Mouse (Mus musculus): ENCODE data around the gene Net1. TPM values are rescaled to one million over a fixed set of nuclear protein-coding genes. Genes with fewer than 3 reads are reported as not detected.

Net1 gene
- polyA plus RNA-seq (2015; fragmentation: Nextera tagmentation; extraction: Ambion mirVana), result 42.9 and 52.7 TPM in 2 replicates

DNA sequence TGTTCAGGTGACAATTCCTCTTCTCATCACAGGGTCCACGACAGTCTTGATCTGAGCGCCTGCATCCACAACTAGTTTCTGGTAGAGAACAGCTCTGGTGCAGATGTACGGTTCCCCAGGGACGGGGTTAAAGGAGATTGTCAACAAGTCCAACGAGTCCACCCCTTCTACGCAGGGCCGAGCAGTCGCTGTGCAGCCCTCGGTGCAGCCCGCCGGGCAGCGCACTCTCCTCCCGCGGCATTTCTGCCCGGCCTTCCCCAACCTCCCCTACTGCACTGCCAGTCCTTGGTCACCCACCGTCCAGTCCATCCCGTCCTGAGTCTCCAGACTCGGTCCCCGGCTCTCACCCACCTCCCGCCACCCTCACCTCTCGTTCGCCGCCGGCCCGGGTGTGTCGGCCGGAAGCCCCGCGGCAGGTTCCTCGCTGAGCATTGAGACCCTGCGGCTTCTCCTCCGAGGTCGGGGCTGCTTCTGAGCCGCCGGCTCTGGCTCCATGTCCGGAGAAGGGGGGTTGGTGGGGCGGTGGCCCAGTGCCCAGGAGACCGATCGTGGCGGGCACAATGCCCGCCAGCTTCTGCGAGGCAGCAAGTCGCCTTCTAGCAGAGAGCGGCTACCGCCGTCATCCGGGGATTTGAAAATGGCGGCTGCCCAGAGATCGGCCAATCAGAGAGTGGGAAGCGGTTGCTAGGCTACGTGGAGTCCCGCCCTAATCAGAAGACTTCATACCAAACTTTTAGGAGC is at the start of gene Net1, which contains the start of gene Tubal3:
Net1 (minus strand) TSS at position 650 of the 741 bp plus-strand sequence.
Tubal3 (plus strand) TSS at position 704 of the 741 bp plus-strand sequence.

DNA sequence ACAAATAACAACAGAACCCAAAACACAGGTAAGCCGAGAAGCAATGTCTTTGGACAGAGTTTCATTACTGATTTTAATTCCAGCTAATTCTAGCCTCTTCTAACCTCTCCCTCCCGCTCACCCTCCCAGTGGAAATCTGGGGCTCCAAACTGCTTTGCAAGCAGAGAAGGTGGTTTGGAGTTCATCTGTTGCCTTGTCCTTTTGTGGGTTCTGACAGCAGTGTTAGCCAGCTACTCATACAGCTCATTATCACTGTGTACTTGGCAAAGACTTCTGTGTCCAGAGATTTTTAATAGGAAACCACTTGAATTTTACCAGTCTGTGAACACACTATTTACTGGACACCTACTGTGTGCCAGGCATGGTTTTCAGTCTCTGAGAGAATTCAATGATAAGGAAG is 27.2 kb upstream of the Net1 start, which contains the start of gene Ucn3:
Ucn3 (minus strand) TSS at position 101 of the 400 bp plus-strand sequence.

DNA sequence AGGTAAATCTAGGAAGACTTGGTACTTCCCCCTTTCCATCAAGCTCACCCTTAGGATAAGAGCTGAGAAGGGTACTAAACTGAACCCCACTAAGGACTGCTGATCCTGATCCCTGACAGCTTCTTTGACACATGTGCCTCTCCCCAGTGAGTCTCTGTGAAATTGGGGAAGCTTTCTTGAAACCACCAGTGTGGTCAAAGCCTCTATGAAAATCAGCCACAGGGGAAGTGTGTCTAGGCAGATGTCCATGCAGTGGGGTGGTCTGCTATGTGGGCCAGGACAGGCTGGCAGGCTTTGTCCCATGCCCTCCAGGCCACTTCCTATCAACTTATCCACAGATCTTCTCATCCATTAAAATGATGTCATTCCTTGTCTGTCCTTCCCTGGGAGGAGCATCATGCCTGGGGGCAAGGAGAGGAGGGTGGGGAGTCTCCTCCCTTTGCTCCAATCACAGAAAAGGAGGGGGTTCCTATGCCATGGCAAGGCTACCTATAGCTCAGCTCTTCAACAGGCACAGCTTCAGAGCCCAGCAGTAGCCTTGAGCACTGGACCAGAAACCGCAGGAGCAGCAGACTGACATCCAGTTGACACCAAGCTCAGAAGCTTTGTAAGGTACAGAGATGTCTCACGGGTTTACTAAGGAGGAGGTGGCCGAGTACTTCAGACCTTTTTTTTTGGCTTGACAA is 64.2 kb downstream of the Net1 start, which contains the start of gene Calm5:
Calm5 (plus strand) TSS at position 526 of the 686 bp plus-strand sequence.

DNA sequence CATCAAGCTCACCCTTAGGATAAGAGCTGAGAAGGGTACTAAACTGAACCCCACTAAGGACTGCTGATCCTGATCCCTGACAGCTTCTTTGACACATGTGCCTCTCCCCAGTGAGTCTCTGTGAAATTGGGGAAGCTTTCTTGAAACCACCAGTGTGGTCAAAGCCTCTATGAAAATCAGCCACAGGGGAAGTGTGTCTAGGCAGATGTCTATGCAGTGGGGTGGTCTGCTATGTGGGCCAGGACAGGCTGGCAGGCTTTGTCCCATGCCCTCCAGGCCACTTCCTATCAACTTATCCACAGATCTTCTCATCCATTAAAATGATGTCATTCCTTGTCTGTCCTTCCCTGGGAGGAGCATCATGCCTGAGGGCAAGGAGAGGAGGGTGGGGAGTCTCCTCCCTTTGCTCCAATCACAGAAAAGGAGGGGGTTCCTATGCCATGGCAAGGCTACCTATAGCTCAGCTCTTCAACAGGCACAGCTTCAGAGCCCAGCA is 80.7 kb downstream of the Net1 start, which contains the start of gene Calm4:
Calm4 (plus strand) TSS at position 446 of the 496 bp plus-strand sequence.

Small RNAs within 50 kb of the gene (microRNA-seq; reads per million reads assigned to microRNA genes)
- not detected for gene Gm22460

Other genes with a start within 250 kb of the Net1 start
- 0.22 TPM in 1 of 2 replicates, not detected in the other for gene Calml3, start 113.9 kb downstream of the Net1 start, polyA plus RNA-seq (2015; fragmentation: Nextera tagmentation; extraction: Ambion mirVana)
- not detected in 2 replicates for gene Calm4, start 80.5 kb downstream of the Net1 start, polyA plus RNA-seq (2015; fragmentation: Nextera tagmentation; extraction: Ambion mirVana)
- not detected in 2 replicates for gene Calm5, start 64.0 kb downstream of the Net1 start, polyA plus RNA-seq (2015; fragmentation: Nextera tagmentation; extraction: Ambion mirVana)
- gene Tubal3, start 54 bp upstream of the Net1 start, polyA plus RNA-seq (2015; fragmentation: Nextera tagmentation; extraction: Ambion mirVana), result not detected in 2 replicates
- not detected in 2 replicates for gene Ucn3, start 27.1 kb upstream of the Net1 start, polyA plus RNA-seq (2015; fragmentation: Nextera tagmentation; extraction: Ambion mirVana)
- gene Akr1c14, start 130.8 kb upstream of the Net1 start, polyA plus RNA-seq (2015; fragmentation: Nextera tagmentation; extraction: Ambion mirVana), result 2.1 and 2.7 TPM in 2 replicates
- gene Akr1c18, start 232.4 kb upstream of the Net1 start, polyA plus RNA-seq (2015; fragmentation: Nextera tagmentation; extraction: Ambion mirVana), result 0.44 and 0.46 TPM in 2 replicates

All from urinary bladder, postnatal 0 days (tissue).